Mouse (Mus musculus) layer of hippocampus, postnatal 25 days (tissue): ENCODE results near the gene Mllt1. TPM values are rescaled to one million over a fixed set of nuclear protein-coding genes. Genes with fewer than 3 reads are reported as not detected.
"Not testable (repeated sequence)": the region's sequence is repeated elsewhere in the genome, so short reads cannot be mapped to it uniquely, and the experiment has no call there.

Experiments
- DNase-seq, 2 experiments: peaks; one replicate each; pipeline ENCODE4 v3.0.0; 2022; ENCODE audit warnings: mixed read lengths in 2 of 2, low spot score in 1 of 2; ENCODE audit errors: extremely low spot score in 1 of 2
- total RNA-seq, 2 experiments: library from RNA; stranded (reverse); gene quantifications; 2 replicates each; pipeline ENCODE4 v1.2.3; 2021

Gene Mllt1
- total RNA-seq, 2 experiments from 2014 or later: 66.7 to 79.9 TPM

DNA sequence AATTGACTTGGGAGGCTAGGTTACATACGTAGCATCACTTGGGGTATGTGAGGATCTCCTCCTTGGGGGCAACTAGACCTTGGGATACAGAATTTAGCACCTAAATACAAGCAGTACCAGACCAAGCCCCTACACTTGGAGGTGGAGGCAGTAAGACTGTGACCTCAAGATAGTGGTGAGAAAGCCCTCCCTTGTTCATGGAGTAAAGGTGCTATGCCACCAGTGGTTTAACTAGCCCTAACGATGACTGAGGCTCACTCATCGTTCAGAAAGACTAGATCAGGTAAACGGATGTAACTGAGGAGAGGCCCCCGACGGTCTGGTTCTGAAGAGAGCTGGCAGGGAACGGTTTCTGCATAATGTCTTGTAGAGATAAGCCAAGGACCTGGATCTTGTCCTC, 1.5 kb upstream of the Mllt1 start:
- no peak for DNase-seq

DNA sequence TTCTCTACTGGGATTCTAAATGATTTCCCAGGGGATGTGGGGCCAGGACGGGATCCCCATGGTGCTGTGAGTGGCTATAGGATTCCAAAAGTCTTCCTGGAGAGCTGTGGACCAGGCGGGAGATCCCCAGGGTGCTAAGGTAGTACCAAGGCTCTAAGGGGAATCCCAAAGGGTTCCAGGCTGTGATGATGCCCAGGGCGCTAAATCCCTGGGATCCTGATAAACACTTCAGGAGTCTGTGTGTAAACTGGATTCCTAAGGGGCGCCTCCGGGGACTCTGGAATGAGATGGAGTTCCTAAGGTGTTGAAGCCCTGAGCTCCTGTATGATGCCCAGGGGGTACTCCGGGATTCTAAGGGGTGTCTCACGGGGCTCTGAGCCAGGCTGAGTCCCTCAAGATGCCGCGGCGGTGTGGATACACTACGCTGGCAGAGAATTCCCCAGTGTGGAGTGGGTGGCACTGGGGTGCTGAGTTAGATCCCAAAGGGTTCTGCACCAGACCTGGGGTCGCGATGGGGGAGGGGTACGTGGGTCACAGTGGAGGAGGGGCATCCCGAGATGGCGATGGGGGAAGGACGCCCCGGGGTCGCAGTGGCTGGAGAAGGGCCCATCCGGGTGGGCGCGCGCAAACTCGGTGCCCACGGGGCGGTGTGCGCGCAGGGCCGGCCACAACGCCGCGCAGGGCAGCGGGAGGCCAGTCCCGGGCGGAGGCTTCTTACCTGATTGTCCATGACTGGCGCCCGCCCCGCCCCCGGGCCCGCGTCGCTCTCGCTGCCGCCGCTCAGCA, 477 bp downstream of the Mllt1 start:
- DNase-seq: peak; percentile 24 to 28

DNA sequence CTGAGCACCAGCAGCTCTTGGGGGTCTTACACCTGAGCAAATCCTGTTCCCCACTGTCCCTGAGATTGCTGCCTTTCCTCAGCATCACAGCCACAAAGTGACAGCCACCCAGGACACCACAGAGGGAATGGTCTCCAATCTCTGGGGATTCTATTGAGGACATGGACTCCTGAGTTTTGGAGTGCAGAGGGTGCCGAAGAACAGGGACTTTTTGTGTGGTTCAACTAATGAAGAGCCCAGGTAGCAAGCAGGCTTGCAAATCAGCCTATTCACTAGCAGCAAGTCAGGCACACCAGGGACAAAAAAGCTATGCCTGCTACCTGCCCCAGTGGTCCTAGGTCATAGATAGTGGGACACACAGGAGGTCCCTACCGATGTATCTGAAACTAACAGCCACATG, 1.8 kb downstream of the Mllt1 start:
- no peak for DNase-seq

DNA sequence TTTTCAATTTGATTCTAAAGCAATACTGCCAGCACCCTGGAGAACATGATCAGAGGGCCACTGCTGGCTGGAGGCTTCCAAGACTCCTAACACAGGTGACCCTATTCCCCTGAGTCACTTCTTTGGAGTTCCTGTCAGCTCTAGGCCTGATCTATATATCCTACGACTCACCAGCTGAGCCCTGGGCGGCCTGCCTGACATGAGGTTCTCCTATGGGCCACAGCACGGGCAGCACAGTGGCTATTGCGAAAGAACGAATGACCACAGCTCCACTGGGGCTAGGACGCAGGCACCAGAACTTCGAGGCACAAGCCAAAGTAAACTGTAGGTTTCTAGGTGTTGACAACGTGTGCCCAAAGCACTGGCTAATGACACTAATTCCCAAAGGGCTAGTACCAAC, 5.2 kb downstream of the Mllt1 start:
- DNase-seq: peak in 1 of 2 experiments; percentile 5

DNA sequence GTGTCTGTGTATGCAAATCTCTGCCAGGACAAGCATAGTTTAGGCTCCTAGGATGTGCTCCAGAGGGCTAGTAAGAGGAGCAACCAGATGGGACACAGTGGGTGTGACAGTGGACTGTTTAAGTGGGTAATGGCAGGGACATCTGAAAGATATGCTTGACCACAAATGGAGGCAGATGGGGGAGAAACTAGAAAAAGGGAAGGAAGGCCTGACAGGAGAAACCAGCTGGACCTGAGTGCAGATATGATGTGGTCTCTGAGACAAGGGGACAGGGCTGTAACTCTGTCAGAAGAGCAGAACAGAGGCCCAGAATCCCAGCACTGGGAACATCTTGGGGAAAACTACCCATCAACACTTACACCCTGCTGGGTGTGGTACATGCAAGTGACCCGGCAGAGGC, 5.7 kb downstream of the Mllt1 start:
- peak in 1 of 2 experiments; percentile 3 for DNase-seq

DNA sequence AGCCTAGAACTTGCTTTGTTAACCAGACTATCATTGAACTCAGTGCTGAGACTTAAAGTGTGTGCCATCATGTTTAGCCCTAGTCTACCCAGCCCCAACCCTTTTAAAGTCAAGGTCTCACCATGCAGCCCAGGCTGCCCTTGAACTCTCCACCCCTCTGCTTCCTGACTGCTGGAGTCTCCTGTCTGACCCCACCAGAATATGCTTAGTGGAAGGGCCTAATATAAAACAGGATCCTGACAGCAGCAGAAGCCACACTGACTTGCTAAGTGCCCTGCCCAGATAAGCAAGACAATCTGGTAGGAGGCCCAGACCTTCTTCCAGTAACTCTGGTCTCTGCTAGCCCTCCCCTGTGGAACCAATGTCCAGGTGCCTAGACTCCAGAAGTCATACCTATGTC, 6.1 kb downstream of the Mllt1 start:
- no peak for DNase-seq

DNA sequence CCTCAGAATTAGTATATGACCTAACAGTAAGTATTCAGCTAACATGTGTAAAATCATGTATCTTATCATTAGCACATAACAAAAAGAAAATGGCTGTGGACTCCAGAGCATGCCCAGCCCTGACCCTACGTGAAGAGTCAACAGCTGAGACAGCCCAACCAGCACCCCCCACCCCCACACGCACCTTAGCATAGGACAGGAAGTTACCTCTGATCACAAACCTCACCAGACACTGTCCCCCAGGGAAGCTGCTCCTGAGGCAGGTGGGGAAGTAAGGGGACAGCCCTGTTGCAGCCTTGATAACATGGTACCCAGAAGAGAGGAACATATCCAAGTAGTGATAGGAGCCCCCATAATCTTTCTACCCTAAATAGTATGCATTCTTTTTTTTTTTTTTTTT, 9.2 kb downstream of the Mllt1 start:
- peak in 1 of 2 experiments; percentile 3 for DNase-seq

DNA sequence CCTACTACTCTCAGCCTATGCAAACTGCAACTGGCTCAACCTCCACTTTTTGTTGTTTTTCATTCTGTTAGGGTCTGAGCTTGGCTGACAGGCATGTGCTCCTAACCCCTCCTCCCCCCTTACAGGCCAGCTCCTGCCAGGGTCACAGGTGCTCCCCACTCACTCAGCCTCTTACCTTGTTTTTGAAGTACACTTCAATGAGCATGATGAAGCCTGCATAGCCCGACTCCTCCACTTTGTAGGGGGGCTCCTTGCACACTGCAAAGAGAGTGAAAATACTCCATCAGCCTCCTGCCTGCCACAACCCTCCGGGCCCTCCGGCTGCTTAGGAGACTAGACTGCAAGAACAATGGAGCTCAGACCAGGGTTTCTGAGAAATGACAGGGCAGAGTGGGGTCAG, 15.5 kb downstream of the Mllt1 start:
- no peak for DNase-seq

DNA sequence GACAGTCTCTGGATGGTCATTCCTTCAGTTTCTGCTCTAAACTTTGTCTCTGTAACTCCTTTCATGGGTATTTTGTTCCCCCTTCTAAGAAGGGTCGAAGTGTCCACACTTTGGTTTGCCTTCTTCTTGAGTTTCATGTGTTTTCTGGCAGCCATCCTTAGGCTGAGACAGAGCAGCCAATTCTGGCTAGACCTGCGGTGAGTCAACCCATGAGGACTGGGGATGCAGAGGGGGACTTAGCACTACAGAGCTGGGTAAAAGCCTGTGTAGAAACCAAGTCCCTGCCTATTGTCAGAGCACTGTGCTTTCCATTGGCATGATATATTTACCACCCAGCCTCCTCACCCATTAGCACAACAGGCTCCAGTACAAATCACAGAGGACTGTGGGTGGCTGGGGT, 18.0 kb downstream of the Mllt1 start:
- DNase-seq: no peak

DNA sequence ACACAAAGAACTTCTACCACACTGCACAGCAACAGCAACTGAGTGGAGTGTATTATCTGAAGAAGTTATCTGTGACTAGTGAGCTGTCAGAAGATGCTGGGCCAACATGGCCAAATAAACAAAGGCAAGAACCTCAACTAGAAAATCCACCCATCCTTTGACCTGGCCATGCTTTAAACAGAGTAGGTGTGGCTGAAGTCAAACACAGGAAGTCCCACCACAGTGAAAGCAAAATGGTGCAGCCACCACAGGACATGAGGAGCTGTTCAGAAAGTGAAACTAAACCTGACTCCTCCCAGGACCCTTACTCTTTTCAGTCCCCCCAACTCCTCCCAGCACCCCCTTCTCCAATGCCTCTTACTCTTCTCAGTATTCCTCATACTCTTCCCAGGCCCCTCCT, 21.8 kb downstream of the Mllt1 start:
- no peak for DNase-seq

DNA sequence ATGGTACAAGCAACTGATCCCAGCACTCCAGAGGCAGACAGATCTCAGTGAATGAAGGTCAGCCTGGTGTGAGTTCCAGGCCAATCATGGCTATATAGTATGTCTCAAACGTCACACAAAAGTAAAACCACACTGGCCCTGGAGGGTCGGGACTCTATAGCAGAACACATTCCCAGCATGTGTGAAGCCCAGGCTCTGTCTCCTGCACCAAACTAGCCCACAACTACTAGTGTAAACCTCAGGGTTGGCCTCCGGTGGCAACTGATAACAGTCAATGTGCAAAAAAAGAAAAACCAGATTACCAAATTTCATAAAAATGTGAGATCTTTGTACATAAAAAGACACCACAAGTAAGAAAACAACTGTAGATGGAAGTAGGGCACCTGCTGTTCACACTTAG, 22.2 kb downstream of the Mllt1 start:
- no peak for DNase-seq

DNA sequence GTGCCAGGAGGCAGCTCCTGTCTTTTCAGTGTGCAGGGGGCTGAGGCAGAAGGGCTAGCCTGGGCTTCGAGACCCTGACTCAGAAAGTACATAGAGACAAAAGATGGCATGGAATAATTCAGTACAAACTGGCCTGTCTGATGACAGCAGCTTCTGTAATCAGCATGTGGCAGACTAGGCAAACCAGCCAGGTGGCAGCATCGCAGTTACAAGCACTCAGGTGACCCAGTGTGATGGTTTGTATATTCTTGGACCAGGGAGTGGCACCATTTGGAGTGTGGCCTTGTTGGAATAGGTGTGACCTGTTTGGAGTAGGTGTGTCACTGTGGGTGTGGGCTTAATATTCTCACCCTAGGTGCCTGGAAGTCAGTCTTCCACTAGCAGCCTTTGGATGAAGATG, 25.5 kb downstream of the Mllt1 start:
- DNase-seq: not testable (repeated sequence)

DNA sequence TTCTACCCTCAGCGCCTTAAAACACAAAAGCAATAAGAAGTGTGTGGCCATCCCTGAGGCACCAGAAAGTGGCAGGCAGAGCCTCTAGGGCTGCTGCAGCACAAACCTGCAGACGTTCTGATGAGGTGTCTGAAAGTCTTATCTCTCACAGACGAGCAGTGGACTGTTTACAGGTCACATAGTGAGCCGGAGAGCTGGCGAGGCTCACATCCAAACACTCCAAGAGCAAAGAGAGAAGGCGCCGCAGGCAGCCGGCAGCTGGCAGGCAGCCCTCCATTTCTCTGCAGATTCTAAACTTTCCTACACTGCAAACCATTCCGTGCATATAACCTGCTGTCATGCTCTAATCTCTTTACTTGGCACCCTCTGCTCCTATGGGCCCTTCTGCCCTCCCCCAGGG, 27.3 kb downstream of the Mllt1 start:
- DNase-seq: no peak

DNA sequence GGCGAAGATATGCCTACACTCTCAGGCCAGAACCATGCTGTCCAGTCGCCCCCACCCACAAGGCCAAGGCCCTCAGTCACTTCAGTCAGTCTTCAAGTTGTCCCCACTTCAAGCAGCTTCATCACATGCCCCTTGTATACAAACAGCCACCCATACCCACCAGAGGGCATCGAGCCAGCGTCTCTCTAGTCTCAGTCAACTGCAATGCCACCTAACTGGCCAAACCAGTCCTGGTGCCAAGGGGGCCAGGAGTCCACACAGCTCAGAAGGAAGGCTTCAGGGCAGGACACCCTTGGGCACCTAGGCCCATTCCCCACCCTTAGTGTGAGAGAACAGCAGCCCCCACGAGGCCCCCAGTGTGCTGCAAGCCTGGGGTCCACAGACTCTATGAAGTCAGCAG, 28.1 kb downstream of the Mllt1 start:
- DNase-seq: no peak

DNA sequence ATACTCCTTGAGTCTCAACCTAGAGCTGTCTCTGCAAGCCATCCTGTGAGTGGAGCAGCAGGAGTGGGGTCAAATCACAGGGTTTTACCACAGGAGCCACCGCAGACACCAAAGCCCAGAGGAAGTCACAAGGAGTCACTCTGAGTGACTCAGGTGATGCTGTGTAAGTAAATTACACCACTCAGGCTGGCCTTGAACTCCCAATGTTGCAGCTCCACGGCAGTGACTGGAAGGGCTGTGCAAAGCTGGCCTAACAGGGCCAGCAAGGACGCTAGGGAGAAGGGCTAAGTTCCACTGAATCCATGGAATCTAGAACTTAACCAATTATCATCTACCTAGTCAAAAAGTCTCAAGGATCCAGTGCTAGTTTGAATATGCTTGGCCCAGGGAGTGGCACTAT, 29.0 kb downstream of the Mllt1 start:
- no peak for DNase-seq

DNA sequence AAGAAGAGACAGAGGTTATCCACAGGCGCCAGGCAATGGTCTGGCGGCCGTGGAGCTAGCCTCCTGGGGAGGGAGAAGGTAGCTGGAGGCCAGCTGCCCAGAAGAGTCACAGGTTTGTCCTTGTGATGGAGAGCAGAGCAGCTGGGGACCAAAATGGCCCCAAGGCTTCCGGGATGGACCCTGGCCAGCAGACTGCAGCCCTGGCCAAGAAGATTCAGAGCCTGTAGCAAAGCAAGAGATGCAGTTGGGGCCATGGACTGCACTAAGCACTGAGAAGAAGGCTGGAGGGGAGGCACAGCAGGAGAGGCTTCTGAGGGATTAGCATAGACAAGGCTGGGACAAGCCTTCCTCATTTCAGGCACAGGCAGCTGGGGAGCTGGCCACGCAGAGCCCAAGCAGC, 32.5 kb downstream of the Mllt1 start:
- no peak for DNase-seq

DNA sequence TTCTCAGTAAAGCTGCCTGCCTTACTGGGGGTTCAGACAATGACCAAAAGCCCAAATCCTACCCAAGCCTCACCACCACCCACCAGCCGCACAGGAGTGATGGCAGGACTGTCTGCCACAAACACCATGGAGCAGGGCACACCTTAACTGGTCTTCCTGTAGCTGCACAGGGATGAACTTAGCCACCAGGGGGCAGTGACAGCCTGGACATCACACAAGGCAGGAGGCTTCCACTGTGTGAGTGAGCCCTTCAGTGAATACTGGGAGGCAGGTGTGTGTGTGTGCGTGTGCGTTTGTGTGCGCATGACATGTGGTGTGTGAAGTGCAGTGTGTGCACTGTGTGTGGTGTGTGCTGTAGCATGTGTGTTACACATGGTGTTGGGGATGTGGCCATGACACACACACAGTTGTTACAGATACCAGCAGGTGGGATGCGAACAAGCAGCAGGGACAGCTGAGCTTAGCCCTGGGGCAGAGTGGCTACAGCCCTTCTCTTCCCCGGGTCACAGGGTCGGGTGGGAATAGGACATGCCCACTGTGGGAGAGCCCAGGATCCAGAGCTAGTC, 37.5 kb downstream of the Mllt1 start:
- DNase-seq: peak; percentile 71 to 88

DNA sequence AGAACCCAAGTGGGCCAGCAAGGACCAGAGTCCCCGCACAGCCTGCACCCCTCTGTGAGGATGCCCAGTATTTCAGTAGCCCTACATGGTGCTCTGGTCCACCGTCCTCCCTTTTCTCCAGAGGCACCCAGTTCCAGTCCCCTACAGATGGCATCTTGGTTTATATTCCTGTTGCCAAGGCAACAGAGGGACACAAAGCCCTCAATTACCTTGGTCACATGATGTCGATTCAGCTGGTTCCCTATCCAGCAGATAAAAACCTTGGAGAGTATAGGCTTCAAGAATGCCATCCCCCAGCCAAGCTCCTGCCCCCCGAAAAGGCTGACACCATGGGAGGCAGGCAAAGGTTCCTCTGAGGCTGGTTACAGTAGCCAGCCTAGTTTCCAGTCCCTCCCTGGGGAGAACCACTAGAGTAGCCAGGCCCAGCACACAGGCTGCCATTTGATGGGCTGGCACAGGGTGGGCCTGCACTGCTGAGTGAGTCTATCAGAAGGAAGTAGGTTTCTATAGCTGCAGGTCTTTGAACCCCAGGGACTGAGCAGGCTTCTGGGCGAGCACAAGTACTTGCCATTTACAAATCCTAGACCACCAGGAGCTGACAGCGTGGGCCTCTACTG, 38.6 kb downstream of the Mllt1 start:
- DNase-seq: peak; percentile 22 to 34

DNA sequence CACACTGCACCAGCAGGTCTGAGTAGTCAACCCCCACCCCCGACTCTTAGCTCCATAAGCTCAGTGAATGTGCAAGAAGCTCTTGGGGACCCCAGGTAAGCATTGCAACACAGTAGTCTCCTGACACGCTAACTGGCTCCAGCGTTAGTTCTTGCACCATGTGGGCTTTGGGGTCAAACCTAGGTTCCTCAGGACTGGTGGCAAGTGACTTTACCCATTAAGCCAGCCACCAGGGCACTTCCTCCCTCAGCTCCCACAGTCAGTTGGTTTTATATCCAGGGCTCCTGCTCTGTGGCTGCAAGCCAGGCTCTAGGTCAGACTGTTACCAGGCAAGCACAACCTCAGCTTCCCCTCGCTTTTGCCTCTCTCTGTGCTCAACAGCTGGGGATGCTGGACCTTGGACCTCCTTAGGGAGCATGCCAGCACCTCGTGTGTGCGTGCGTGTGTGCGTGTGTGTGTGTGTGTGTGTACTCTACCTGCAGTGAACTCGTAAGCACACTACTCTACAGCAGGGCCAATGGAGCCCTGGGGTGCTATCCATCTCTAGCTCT, 39.8 kb downstream of the Mllt1 start:
- DNase-seq: no peak

DNA sequence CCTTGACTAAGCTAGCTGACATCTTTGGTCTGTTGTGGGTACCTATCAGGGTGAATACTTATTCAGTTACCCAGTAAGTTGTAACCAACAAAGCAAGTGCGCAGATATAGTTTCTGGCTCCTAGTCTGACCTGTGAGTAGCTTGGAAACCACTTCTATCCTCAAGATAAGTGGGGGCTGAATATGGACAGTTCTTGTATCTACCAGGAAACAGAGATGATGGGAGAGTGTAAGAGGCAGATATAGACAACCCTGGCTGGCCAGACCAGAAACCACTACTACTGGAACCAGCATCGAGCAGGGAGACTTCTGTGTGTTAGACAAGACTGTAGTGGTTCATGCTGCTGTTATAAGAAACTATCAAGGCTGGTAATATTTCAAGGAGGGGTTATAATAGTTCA, 45.2 kb downstream of the Mllt1 start:
- DNase-seq: no peak

DNA sequence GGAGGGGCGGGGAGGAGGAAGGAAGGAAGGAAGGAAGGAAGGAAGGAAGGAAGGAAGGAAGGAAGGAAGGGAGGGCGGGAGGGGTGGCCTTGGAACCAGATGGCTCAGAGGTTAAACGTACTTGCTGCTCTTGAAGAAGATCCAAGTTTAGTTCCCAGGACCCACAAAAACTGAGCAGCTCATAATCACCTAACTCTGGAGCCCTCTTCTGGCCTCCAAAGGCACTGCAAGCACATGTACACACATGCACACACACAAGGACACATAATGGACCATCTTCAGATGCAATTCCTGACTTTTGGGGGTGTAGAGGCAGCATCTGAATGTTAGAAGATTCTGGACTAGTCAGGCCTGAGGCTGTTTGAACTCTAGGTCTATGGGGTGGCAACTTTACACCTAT, 47.2 kb downstream of the Mllt1 start:
- no peak for DNase-seq

DNA sequence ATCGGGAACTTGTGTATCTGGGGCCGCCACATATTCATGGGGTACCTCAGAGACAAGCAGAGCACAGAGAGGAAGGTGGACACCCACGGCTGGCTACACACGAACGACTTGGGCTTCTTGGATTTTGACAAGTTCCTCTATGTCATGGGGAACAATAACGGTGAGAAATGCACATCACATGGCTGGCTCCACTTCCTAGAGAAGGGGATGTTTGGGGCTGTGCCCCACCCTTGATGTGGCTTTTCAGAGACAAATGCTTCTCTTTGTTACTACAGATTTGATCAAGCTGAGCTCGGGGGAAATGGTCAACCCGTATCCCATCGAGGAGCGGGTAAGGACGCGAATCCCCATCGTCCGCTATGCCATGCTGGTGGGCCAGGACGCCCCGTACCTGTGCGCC, 50.4 kb downstream of the Mllt1 start:
- DNase-seq: no peak
